Mouse (Mus musculus) liver, postnatal 0 days (tissue): ENCODE data around the gene E2f4. TPM values are rescaled to one million over a fixed set of nuclear protein-coding genes. Genes with fewer than 3 reads are reported as not detected.

Source experiments
- ATAC-seq: fragments of 200-750 bp; cut with Nextera tagmentation; 2 replicates; pipeline ENCODE4 v1.8.0; 2017; ENCODE audit warnings: mild to moderate bottlenecking, moderate library complexity
- DNase-seq: peaks from one replicate; pipeline ENCODE4 v3.0.0-alpha.2; 2016
- H3K27ac ChIP-seq: fragments of 300-500 bp; sonication (generic); 2 replicates; pipeline ENCODE4 v1.5.1; 2014; ENCODE audit warnings: antibody characterized with exemption, moderate library complexity, mild to moderate bottlenecking, low read depth
- H3K27me3 ChIP-seq: fragments of 300-500 bp; sonication (generic); 2 replicates; pipeline ENCODE4 v1.6.1; 2014; ENCODE audit warnings: low read length, control low read depth, mixed read lengths; ENCODE audit not compliant: insufficient read depth
- H3K36me3 ChIP-seq: fragments of 300-500 bp; sonication (generic); replicated peaks from 2 replicates; pipeline ENCODE4 v1.6.1; 2014; ENCODE audit warnings: mild to moderate bottlenecking, control low read depth, low read length, moderate library complexity, mixed read lengths; ENCODE audit not compliant: insufficient read depth
- H3K4me1 ChIP-seq: fragments of 300-500 bp; sonication (generic); 2 replicates; pipeline ENCODE4 v1.6.1; 2014; ENCODE audit warnings: antibody characterized with exemption, mild to moderate bottlenecking, control low read depth; ENCODE audit not compliant: insufficient read depth
- H3K4me2 ChIP-seq: fragments of 300-500 bp; sonication (generic); 2 replicates; pipeline ENCODE4 v1.6.1; 2014; ENCODE audit warnings: low read depth, mild to moderate bottlenecking, low read length, moderate library complexity, mixed read lengths
- H3K4me3 ChIP-seq: fragments of 300-500 bp; sonication (generic); 2 replicates; pipeline ENCODE4 v1.5.1; 2014; ENCODE audit warnings: low read depth, low read length
- H3K9ac ChIP-seq: fragments of 300-500 bp; sonication (generic); replicated peaks from 2 replicates; pipeline ENCODE4 v1.6.1; 2014; ENCODE audit warnings: mild to moderate bottlenecking, moderate library complexity
- H3K9me3 ChIP-seq: fragments of 300-500 bp; sonication (generic); 2 replicates; pipeline ENCODE4 v1.6.1; 2016; ENCODE audit warnings: mild to moderate bottlenecking, control low read depth, low read length, mixed read lengths
- CTCF ChIP-seq: sonication (generic); IDR thresholded peaks from 2 replicates; pipeline ENCODE4 v1.5.1; 2016; ENCODE audit warnings: antibody characterized with exemption, low read depth
- EP300 ChIP-seq: IDR thresholded peaks from 2 replicates; pipeline ENCODE4 v1.6.1; 2016; ENCODE audit warnings: antibody characterized with exemption, low read depth, mild to moderate bottlenecking
- WGBS: fragments of 180-500 bp; shearing (Covaris S2); extraction: QIAGEN DNeasy Blood & Tissue Kit; methylation state at CpG from one replicate; pipeline ENCODE4 v1.1.7; 2014; ENCODE audit not compliant: insufficient replicate concordance; 5-methylcytosine and 5-hydroxymethylcytosine counted together
- polyA plus RNA-seq: library from polyadenylated mRNA; unstranded; fragments of >200 nt; fragmentation: Nextera tagmentation; extraction: Ambion mirVana; gene quantifications from 2 replicates; pipeline ENCODE4 v1.2.1, GENCODE M21; 2015

Gene E2f4
- polyA plus RNA-seq, 1 experiment from 2014 or later, result 62.9 TPM

DNA sequence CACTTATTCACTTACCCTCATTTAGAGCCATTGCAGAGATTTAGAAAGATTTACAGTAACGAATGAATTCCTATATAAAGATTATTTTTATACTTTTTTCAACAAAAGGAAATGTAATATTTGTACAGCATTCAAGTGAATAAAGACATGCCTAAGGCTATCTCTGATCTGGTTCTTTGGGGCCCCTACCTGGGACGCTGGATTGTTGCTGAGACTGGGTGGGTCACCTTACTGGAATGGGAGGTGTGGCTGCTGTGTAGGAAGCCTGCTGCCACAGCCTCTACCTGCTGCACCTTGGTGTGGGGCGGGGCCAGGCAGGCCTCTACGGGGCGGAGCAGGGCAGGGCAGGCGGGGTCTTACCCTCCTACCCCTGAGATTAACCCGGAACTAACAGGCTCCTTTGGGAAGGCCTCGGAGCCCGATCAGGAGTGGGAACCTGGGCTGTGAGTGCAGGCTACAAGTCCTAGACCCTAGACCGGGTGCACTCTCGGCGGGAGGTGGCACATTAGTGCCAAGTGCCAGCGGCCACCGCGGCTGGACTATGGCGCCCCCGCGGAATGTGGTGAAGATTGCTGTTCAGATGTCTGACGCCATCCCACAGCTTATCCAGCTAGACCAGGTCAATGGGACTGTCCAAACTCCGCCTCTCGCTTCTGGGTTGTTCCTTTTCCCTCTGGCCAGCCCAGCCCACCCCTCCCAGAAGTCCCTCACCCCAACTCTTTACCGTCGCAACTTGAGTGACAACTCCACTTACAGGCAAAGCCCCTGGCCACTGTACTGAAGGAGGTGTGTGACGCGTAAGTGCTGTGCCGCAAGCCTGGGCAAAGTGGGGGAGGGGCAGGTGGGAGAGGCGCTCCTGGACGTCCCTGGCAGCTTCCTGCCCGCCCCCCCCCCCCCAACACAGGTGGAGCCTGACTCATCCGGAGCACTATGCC lies 8.0 kb downstream of the E2f4 start, which contains the start of gene Elmo3:
Gene Elmo3, plus strand, starts transcription at position 391 of the 935 bp plus-strand sequence.
- Histone ChIP-seq H3K27ac (peak within 1 kb of the TSS; percentile 81), H3K27me3 (no peaks in the 10 kb centered on the region), H3K36me3 (peaks cover 82% of the 10 kb centered on the region), H3K4me3 (peak within 1 kb of the TSS; percentile 53), H3K9ac (peak within 1 kb of the TSS; percentile 63), H3K4me2 (peak within 1 kb of the TSS; percentile 72), H3K4me1 (peaks cover 31% of the 10 kb centered on the region), H3K9me3 (no peaks in the 10 kb centered on the region)
- 9% methylated on average over 28 of the region's 30 CpGs for WGBS
- DNase-seq (peak; percentile 82), ATAC-seq (peak; percentile 86)
- TF ChIP-seq CTCF (peak; percentile 35; the same call in 1 of the 2 replicates), EP300 (no peak)

DNA sequence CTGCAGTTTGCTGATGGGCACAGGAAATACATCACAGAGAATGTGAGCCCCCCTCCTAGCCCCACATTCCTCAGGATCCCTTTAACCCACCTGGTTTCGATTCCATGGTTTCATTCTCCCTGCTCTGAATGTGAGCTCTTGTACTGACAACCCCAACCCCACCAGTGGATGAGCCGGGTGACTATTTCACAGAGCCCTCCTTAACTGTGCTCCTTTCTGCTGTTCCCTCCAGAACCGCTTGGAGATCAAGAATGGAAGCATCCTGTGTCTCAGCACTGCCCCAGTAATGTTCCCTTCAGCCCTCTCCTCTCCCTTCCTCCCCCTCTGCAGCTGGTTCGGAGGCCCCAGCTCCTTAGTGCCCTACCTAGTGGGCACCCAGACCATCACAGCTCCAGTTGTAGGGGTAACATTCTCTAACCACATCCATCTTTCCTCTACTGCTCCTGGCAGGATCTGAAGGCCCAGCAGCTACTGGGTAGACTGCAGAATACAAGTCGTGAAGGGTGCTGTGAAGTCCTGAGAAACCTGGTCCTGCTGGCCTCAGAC lies 8.8 kb downstream of the E2f4 start:
- ATAC-seq, result no peak
- Histone ChIP-seq H3K4me1 (peaks cover 31% of the 10 kb centered on the region), H3K27me3 (no peaks in the 10 kb centered on the region), H3K4me3 (peak overlapping the region; percentile 53), H3K36me3 (peaks cover 80% of the 10 kb centered on the region), H3K9me3 (no peaks in the 10 kb centered on the region), H3K9ac (peak overlapping the region; percentile 63), H3K27ac (peak overlapping the region; percentile 81), H3K4me2 (peak overlapping the region; percentile 72)
- WGBS, result 58% methylated on average over 5 of the region's 5 CpGs
- no peak for TF ChIP-seq CTCF
- no peak for TF ChIP-seq EP300
- DNase-seq, result no peak

DNA sequence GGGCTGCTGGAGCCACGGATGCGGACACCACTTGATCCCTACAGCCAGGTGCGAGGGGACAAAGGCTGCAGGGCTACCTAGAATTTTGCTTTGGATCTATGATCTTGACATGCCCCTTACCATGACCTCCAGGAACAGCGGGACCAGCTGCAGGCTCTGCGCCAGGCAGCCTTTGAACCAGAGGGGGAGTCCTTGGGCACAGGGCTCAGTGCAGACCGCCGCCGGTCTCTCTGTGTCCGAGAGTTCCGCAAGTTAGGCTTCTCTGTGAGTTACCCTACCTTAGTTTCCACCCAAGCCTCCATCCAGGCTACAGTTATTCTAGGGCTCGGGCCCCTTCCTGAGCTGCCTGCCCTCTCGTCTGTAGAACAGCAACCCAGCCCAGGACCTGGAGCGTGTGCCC lies 10.2 kb downstream of the E2f4 start:
- no peaks in the 10 kb centered on the region for H3K9me3 ChIP-seq

DNA sequence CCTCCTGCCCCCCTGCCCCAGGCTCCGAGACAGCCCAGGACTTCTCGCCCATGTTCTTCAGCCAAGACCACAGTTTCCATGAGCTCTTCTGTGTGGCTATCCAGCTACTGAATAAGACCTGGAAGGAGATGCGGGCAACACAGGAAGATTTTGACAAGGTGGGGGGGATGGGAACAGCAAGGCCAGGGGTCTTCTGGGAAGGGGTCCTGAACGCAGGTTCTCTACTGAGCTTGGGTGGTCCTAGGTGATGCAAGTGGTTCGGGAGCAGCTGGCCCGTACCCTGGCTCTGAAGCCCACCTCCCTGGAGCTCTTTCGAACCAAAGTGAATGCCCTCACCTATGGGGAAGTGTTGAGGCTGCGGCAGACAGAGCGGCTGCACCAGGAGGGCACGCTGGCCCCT lies 11.0 kb downstream of the E2f4 start:
- Histone ChIP-seq H3K4me2 (no peak overlapping the region), H3K4me1 (peaks cover 21% of the 10 kb centered on the region), H3K27me3 (no peaks in the 10 kb centered on the region), H3K4me3 (no peak overlapping the region), H3K27ac (no peak overlapping the region), H3K9me3 (no peaks in the 10 kb centered on the region), H3K36me3 (peaks cover 74% of the 10 kb centered on the region), H3K9ac (no peak overlapping the region)
- no peak for TF ChIP-seq CTCF
- TF ChIP-seq EP300, result no peak
- DNase-seq (no peak), ATAC-seq (no peak)
- WGBS, result 94% methylated on average over 10 of the region's 10 CpGs

More for the DNA sequence above, 10.2 kb downstream of the E2f4 start:
- Histone ChIP-seq H3K27ac (no peak overlapping the region), H3K36me3 (peaks cover 74% of the 10 kb centered on the region), H3K4me3 (no peak overlapping the region), H3K4me1 (peaks cover 23% of the 10 kb centered on the region), H3K9ac (no peak overlapping the region), H3K27me3 (no peaks in the 10 kb centered on the region), H3K4me2 (no peak overlapping the region)
- no peak for TF ChIP-seq EP300
- TF ChIP-seq CTCF, result no peak
- WGBS, result 95% methylated on average over 13 of the region's 13 CpGs
- ATAC-seq (no peak), DNase-seq (no peak)

DNA sequence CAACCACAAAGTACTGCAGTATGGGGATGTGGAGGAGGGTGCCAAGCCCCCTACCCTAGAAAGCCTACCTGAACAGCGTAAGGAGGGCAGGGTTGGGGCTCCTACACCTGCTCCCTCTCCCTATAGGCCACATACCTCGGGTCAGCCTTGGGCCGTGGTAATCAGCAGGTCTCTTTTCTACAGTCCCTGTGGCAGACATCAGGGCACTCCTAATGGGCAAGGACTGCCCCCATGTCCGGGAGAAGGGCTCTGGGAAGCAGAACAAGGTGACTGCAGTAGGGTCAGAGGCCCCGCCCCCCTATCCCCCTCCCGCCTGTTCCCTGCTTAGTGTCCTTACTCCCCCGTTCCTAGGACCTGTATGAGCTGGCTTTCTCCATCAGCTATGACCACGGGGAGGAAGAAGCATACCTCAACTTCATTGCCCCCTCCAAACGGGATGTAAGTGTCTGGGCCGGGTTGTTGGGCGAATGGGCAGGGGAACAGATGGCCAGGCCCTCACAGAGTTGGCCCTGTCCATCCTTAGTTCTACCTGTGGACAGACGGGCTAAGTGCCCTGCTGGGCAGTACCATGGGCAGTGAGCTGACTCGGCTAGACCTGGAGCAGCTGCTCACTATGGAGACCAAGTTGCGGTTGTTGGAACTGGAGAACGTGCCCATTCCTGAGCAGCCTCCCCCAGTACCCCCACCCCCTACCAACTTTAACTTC lies 11.8 kb downstream of the E2f4 start:
- Histone ChIP-seq H3K4me1 (peaks cover 18% of the 10 kb centered on the region), H3K9ac (no peak overlapping the region), H3K27me3 (no peaks in the 10 kb centered on the region), H3K36me3 (peaks cover 72% of the 10 kb centered on the region), H3K4me3 (no peak overlapping the region), H3K27ac (no peak overlapping the region), H3K9me3 (no peaks in the 10 kb centered on the region), H3K4me2 (no peak overlapping the region)
- ATAC-seq (no peak), DNase-seq (no peak)
- 80% methylated on average over 15 of the region's 15 CpGs for WGBS
- no peak for TF ChIP-seq EP300
- no peak for TF ChIP-seq CTCF

DNA sequence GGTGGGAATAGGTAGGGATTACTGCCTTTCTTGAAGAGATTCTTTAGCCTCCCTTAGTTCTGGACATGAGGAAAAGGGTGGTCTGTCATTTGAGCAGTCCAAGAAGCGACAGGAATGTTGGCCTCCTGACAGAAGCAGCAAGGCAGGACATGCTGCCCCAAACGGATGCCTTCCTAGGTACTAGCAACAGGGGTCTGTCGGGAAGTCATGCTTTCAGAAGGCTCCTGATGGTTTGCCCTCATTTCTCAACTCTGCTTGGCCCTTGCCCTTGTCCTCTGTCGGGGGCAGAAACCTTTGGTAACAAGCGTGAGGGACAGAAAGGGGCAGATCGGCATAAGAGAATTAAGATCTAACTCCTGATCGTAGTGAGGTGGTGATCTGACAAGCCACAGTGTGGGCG lies 12.7 kb downstream of the E2f4 start:
- H3K9ac ChIP-seq, result no peak overlapping the region
- H3K4me2 ChIP-seq, result no peak overlapping the region
- H3K27ac ChIP-seq, result no peak overlapping the region
- DNase-seq (no peak), ATAC-seq (no peak)
- H3K9me3 ChIP-seq, result no peaks in the 10 kb centered on the region
- no peak overlapping the region for H3K4me3 ChIP-seq
- WGBS, result 84% methylated on average over 8 of the region's 8 CpGs
- H3K27me3 ChIP-seq, result no peaks in the 10 kb centered on the region
- TF ChIP-seq EP300 (no peak), CTCF (no peak)
- H3K36me3 ChIP-seq, result peaks cover 66% of the 10 kb centered on the region
- H3K4me1 ChIP-seq, result peaks cover 10% of the 10 kb centered on the region
